Mouse (Mus musculus): ENCODE measurements around the gene Akap6. TPM values are rescaled to one million over a fixed set of nuclear protein-coding genes. Genes with fewer than 3 reads are reported as not detected.
"Not testable (repeated sequence)": the region's sequence is repeated elsewhere in the genome, so short reads cannot be mapped to it uniquely, and the experiment has no call there.

Akap6 gene
- polyA plus RNA-seq, 1 experiment from 2014 or later = 6.1 TPM

DNA sequence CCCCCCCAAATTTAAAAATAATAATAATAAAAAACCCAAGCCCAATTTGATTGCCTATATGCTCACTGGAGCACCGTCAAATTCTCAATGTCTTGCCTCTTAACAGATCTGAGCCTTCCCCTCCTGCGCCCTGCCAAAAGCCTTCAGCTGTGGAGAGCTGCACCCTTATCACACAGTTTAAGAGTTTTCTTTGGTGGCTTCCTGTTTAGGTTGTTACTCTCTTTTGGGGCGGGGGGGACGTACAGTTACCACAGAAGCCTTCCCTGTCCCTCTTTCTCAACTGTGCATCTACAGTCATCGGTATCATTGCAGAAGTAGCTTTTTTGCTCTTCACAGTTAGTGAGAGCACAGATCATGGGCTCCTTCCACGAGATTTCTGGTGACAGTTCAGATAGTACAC lies 19.2 kb downstream of the Akap6 start:
- H3K4me2 ChIP-seq = no peak overlapping the region
- H3K9ac ChIP-seq = no peak overlapping the region
- WGBS = 38% methylated on average over 6 of the region's 6 CpGs
- no peaks in the 10 kb centered on the region for H3K9me3 ChIP-seq
- H3K4me1 ChIP-seq = peaks cover 4% of the 10 kb centered on the region; the same call in 1 of the 2 replicates
- H3K36me3 ChIP-seq = no peaks in the 10 kb centered on the region
- H3K27ac ChIP-seq (replicated peaks) = no peak overlapping the region
- ATAC-seq (ENCODE audit: extremely low read depth, insufficient number of reproducible peaks, low FRiP score, low TSS enrichment) = no peak
- H3K4me3 ChIP-seq = no peak overlapping the region
- H3K27me3 ChIP-seq (replicated peaks) = no peaks in the 10 kb centered on the region

DNA sequence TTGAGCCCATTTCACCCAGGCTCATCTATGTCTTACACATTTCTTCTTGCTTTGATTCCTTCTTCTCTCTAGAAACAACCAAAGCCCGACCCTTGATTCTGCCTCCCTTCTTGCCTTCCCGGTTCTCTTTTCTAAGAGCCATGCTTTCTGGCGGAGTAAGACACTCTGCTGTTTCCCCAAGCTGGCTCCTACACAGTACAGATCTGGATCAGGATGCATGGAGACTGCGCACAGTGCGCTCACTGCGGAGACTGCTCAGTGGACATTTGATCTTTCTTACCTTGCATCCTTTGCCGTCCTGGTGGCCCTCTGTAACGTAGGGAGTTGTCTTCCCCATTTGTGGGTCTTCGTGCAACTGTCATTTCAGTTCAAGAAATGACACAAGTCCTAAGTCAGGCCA lies 20.0 kb downstream of the Akap6 start:
- ATAC-seq (ENCODE audit: extremely low read depth, insufficient number of reproducible peaks, low FRiP score, low TSS enrichment) = no peak
- H3K27me3 ChIP-seq (replicated peaks) = no peaks in the 10 kb centered on the region
- no peaks in the 10 kb centered on the region for H3K9me3 ChIP-seq
- H3K9ac ChIP-seq = no peak overlapping the region
- H3K4me2 ChIP-seq = no peak overlapping the region
- peaks cover 4% of the 10 kb centered on the region; the same call in 1 of the 2 replicates for H3K4me1 ChIP-seq
- H3K4me3 ChIP-seq = no peak overlapping the region
- 83% methylated on average over 9 of the region's 9 CpGs for WGBS
- H3K36me3 ChIP-seq = no peaks in the 10 kb centered on the region
- no peak overlapping the region for H3K27ac ChIP-seq (replicated peaks)

DNA sequence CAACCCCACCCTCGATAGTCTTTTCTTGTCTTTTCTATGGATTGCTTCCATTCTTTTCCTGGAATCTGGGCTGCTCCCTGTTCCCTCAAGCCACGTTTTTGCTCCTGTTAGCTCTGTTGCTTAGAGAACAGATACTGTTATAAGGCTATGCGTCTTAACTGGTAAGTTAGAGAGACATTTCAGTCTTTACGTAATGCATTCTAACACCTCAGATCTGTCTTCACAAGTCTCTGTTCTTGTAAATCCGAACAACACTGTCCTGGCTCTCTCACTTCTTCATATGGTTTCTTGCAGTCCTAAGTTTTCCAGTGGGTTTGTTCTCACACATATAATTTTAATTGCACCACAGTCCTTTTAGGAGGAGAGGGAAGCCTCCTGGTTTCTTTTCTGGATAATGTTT lies 20.5 kb downstream of the Akap6 start:
- no peaks in the 10 kb centered on the region for H3K36me3 ChIP-seq
- H3K9me3 ChIP-seq = no peaks in the 10 kb centered on the region
- H3K9ac ChIP-seq = no peak overlapping the region
- H3K27ac ChIP-seq (replicated peaks) = no peak overlapping the region
- no peak overlapping the region for H3K4me2 ChIP-seq
- no peak for ATAC-seq (ENCODE audit: extremely low read depth, insufficient number of reproducible peaks, low FRiP score, low TSS enrichment)
- H3K4me1 ChIP-seq = peaks cover 4% of the 10 kb centered on the region; the same call in 1 of the 2 replicates
- H3K27me3 ChIP-seq (replicated peaks) = no peaks in the 10 kb centered on the region
- no peak overlapping the region for H3K4me3 ChIP-seq
- WGBS = 70% methylated on average over 5 of the region's 5 CpGs

DNA sequence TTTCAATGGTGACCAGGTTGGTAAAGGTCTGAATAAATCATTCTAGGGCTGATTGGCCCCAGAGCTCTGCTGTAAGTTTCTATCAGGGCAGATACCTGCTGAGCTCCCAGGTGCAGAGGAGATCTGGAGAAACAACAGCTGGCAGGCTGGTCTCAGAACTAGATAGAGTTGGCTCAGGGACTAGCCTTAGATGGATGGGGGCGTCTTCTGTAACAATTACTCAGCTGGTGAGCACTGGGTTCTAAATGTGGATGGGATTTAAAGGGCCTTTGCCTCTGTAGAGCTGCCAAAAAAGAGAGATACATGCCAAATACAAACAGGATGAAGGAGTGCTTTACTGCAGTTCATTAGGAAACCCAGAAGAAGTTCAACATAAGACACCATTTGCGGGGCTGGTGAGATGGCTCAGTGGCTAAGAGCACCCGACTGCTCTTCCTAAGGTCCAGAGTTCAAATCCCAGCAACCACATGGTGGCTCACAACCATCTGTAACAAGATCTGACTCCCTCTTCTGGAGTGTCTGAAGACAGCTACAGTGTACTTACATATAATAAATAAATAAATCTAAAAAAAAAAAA lies 24.9 kb downstream of the Akap6 start:
- not testable (repeated sequence) for H3K27me3 ChIP-seq (replicated peaks); ATAC-seq (ENCODE audit: extremely low read depth, insufficient number of reproducible peaks, low FRiP score, low TSS enrichment); H3K9me3 ChIP-seq; H3K4me1 ChIP-seq; H3K4me2 ChIP-seq; H3K9ac ChIP-seq; H3K27ac ChIP-seq (replicated peaks); H3K4me3 ChIP-seq; H3K36me3 ChIP-seq
- WGBS = 69% methylated on average over 3 of the region's 3 CpGs

DNA sequence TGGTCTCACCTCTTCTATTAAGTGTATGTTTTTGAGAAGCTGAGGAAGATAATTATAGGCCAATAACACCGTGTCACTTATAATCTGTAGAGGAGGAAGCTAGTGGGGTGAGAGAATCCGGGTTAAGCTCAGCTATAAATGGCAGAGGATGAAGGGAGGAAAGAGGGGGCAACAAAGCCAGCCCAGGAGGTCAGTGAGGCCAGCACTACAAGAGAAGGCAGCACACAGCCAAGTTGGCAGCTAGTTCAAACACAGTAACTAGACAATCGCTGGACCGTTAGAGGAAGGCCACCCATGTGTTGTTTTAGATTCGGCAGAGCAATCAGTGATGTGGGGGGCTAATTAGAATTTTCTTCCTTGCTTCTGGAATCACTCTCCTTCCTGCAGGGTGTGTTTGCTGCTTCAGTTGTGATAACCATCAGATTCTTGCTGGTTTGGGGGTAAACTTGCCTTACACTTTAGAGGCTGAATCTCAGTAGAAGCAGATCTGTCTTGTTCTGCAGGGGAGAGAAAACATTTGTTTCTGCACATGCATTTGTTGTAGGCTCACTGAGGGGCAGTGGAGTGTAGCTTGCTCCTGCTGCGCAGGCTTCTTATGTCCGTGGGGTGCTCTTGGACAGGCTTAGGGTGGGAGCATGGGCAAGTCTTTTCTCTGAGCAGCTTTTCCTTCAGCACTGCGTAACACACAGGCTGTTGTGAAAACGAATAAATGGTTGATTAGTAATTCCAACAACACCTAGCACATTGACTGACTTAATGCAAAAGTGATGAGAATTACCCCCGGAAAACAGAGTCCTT lies 27.4 kb downstream of the Akap6 start:
- Histone ChIP-seq H3K27ac (replicated peaks) (no peak overlapping the region), H3K36me3 (no peaks in the 10 kb centered on the region), H3K27me3 (replicated peaks) (no peaks in the 10 kb centered on the region), H3K4me2 (no peak overlapping the region), H3K9me3 (no peaks in the 10 kb centered on the region), H3K4me1 (no peaks in the 10 kb centered on the region), H3K9ac (no peak overlapping the region), H3K4me3 (no peak overlapping the region)
- 51% methylated on average over 10 of the region's 10 CpGs for WGBS
- ATAC-seq (ENCODE audit: extremely low read depth, insufficient number of reproducible peaks, low FRiP score, low TSS enrichment) = no peak

DNA sequence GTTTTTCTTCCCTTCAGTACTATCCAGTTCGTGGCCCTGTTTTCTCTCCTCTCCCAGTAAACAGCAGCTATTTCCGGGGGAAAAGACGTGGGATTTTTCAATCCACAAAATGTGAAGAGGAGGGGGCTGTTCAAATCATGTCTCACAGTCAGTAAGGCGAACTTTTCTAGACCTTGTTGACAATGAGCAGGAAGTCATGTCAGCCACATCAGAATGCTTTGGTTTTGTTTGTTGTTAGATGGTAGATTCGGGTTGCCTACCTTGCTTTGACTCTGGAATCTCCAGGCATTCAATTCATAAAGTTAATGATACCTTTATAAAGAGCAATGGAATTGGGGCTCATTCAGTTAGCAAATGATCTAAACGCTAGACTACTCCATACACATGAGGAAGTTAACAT lies 30.2 kb downstream of the Akap6 start:
- Histone ChIP-seq H3K9me3 (no peaks in the 10 kb centered on the region), H3K4me1 (no peaks in the 10 kb centered on the region), H3K36me3 (no peaks in the 10 kb centered on the region), H3K27ac (replicated peaks) (no peak overlapping the region), H3K4me2 (no peak overlapping the region), H3K4me3 (no peak overlapping the region), H3K9ac (no peak overlapping the region), H3K27me3 (replicated peaks) (no peaks in the 10 kb centered on the region)
- ATAC-seq (ENCODE audit: extremely low read depth, insufficient number of reproducible peaks, low FRiP score, low TSS enrichment) = no peak
- 80% methylated on average over 6 of the region's 6 CpGs for WGBS

DNA sequence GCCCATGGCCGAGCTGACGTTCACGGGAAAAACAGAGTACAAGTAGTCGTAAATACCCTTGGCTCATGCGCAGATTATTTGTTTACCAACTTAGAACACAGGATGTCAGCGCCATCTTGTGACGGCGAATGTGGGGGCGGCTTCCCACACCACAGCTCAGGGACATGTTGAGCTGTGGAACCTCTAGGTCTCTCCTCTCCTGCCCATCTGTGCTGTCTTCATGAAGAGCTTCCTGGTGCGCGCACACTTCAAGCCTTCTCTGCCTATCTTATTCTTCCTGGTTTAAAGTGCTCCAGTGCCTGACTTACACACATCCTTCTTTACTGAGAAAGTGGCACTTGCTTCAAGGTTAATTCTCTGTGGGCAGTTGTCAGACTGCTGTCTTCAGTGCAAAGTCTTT lies 36.0 kb downstream of the Akap6 start:
- H3K9ac ChIP-seq; H3K4me3 ChIP-seq; H3K4me2 ChIP-seq; H3K27me3 ChIP-seq (replicated peaks); H3K9me3 ChIP-seq; H3K27ac ChIP-seq (replicated peaks); H3K36me3 ChIP-seq; H3K4me1 ChIP-seq; ATAC-seq (ENCODE audit: extremely low read depth, insufficient number of reproducible peaks, low FRiP score, low TSS enrichment): not testable (repeated sequence)
- WGBS = 80% methylated on average over 7 of the region's 11 CpGs

DNA sequence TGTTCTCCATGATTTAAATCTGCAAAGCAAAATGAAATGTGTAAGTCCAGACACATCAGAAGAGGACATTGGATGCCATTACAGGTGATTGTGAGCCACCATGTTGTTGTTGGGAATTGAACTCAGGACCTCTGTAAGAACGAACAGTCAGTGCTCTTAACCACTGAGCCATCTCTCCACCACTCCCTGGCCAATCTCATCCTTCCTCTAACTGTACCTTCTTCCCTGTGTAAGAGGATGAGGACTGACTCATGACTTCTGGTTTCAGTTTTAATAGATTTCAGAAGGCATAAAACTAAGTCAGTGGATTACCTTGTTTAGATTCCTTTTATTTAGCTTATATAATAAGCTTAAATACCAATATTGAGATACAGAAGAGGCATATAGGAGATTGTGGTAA lies 38.0 kb downstream of the Akap6 start:
- no peaks in the 10 kb centered on the region for H3K36me3 ChIP-seq
- no peaks in the 10 kb centered on the region for H3K27me3 ChIP-seq (replicated peaks)
- no peak overlapping the region for H3K9ac ChIP-seq
- no peak overlapping the region for H3K4me2 ChIP-seq
- no peak overlapping the region for H3K4me3 ChIP-seq
- H3K27ac ChIP-seq (replicated peaks) = no peak overlapping the region
- ATAC-seq (ENCODE audit: extremely low read depth, insufficient number of reproducible peaks, low FRiP score, low TSS enrichment) = no peak
- H3K9me3 ChIP-seq = no peaks in the 10 kb centered on the region
- H3K4me1 ChIP-seq = no peaks in the 10 kb centered on the region
- 77% methylated on average over 1 of the region's 1 CpGs for WGBS

DNA sequence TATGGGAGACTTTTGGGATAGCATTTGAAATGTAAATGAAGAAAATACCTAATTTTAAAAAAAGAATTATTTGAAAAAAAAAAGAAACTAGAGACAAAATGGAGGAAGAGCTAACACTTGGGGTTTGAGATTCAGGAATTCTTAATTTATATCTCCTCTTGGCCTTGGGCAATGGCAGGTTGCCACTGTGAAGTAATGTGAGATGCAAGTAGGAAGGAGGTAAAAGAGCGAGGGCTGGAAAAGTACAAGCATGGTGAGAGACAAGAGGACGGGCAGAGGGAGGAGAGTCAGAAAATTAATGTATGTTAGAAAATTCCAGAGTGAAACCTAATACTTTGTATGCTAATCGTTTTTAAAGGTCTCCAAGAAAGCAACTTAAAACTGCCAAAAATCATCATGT lies 40.1 kb downstream of the Akap6 start:
- H3K9me3 ChIP-seq = no peaks in the 10 kb centered on the region
- ATAC-seq (ENCODE audit: extremely low read depth, insufficient number of reproducible peaks, low FRiP score, low TSS enrichment) = no peak

DNA sequence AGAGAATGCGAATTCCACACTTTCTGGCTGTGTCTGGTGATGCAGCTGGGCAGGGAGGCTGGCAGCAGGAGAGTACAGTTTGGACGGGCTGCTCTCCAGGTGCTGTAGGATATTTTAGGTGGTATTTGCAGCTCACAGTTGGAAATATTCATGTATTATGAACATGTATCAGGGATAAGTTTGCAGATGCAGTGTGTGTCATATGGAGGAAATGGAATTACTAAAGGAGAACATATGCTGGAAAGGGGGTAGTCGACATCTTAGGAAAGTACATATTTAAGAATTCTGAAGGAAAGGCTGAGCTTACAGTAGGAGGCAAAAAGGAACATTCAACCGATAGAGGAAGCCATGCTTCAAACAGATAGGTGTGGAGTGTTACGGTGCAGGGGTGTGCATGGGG lies 42.6 kb downstream of the Akap6 start:
- H3K36me3 ChIP-seq = no peaks in the 10 kb centered on the region
- no peaks in the 10 kb centered on the region for H3K27me3 ChIP-seq (replicated peaks)
- H3K4me3 ChIP-seq = no peak overlapping the region
- no peak overlapping the region for H3K27ac ChIP-seq (replicated peaks)
- WGBS = 84% methylated on average over 5 of the region's 5 CpGs
- ATAC-seq (ENCODE audit: extremely low read depth, insufficient number of reproducible peaks, low FRiP score, low TSS enrichment) = no peak
- no peaks in the 10 kb centered on the region for H3K9me3 ChIP-seq
- no peak overlapping the region for H3K9ac ChIP-seq
- H3K4me1 ChIP-seq = peaks cover 3% of the 10 kb centered on the region; the same call in 1 of the 2 replicates
- H3K4me2 ChIP-seq = no peak overlapping the region

More for the DNA sequence above, 40.1 kb downstream of the Akap6 start:
- Histone ChIP-seq H3K4me3 (no peak overlapping the region), H3K4me2 (no peak overlapping the region), H3K36me3 (no peaks in the 10 kb centered on the region), H3K9ac (no peak overlapping the region), H3K4me1 (no peaks in the 10 kb centered on the region), H3K27ac (replicated peaks) (no peak overlapping the region), H3K27me3 (replicated peaks) (no peaks in the 10 kb centered on the region)
- 74% methylated on average over 3 of the region's 3 CpGs for WGBS

DNA sequence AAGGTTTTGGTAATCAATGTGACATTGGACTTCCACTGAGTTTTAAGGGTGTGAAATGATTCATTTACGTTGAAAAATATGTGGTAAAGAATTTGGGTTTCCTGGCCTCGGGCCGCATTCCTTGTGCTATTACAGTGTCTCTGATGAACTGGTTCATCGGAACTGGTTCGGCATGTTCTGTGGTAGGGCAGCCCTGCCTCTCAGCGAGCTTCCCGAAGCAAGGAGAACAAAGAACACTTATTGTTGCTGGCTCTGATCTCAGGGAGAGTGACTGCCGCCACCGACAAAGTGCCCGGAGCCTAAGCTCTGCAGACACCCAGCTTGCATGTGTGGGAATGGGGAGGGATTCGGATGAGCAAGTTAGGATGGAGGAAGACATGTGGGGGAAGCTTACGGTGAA lies 50.8 kb downstream of the Akap6 start:
- Histone ChIP-seq H3K4me3 (no peak overlapping the region), H3K9me3 (0 out of 2 replicates have a peak, but pooled peaks cover 3% of the 10 kb centered on the region), H3K36me3 (no peaks in the 10 kb centered on the region), H3K4me1 (peaks cover 19% of the 10 kb centered on the region; the same call in 1 of the 2 replicates), H3K27me3 (replicated peaks) (no peaks in the 10 kb centered on the region), H3K9ac (no peak overlapping the region), H3K27ac (replicated peaks) (no peak overlapping the region), H3K4me2 (no peak overlapping the region)
- no peak for ATAC-seq (ENCODE audit: extremely low read depth, insufficient number of reproducible peaks, low FRiP score, low TSS enrichment)
- 67% methylated on average over 12 of the region's 12 CpGs for WGBS

DNA sequence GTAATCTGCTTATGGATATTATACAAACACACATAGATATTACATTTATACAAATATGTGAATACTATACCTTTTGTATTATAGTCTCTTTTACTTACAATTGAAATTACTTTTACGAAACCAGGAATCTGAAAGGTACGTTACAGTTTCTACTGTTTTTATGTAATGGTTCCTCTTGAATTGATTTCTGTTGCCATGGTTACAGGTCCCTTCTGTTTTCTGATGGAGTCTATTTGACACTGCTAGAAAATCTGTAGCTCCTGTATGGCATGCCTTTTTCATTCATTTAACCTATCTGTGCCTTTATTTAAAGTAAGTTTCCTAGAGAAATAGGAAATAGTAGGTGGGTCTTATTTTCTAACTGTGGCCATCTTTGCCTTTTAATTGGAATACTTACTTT lies 56.5 kb downstream of the Akap6 start:
- H3K27me3 ChIP-seq (replicated peaks) = no peaks in the 10 kb centered on the region
- no peak overlapping the region for H3K4me2 ChIP-seq
- no peaks in the 10 kb centered on the region for H3K9me3 ChIP-seq
- no peak for ATAC-seq (ENCODE audit: extremely low read depth, insufficient number of reproducible peaks, low FRiP score, low TSS enrichment)
- peaks cover 16% of the 10 kb centered on the region; the same call in 1 of the 2 replicates for H3K4me1 ChIP-seq
- no peak overlapping the region for H3K27ac ChIP-seq (replicated peaks)
- no peak overlapping the region for H3K9ac ChIP-seq
- no peaks in the 10 kb centered on the region for H3K36me3 ChIP-seq
- no peak overlapping the region for H3K4me3 ChIP-seq
- 89% methylated on average over 2 of the region's 2 CpGs for WGBS

Data from heart, embryonic 13.5 days (tissue).